Mouse (Mus musculus): Measurements from ENCODE around the gene Guca1b. TPM values are rescaled to one million over a fixed set of nuclear protein-coding genes. Genes with fewer than 3 reads are reported as not detected.

Gene Guca1b
- total and polyA plus RNA-seq, 3 experiments: 1.3 to 3.1 TPM; not detected in 1

- Histone ChIP-seq H3K9me3 (replicated peaks; ENCODE audit: insufficient read depth, low read length) (no peaks in the 10 kb centered on the region), H3K27me3 (ENCODE audit: control insufficient read depth in 1 of 2, insufficient read depth in 2 of 2, low read length in 2 of 2) (no peaks in the 10 kb centered on the region), H3K4me3 (ENCODE audit: control insufficient read depth in 1 of 2, insufficient read depth in 1 of 2, low read depth in 2 of 2, low read length in 2 of 2) (no peak overlapping the region), H3K36me3 (ENCODE audit: control insufficient read depth in 1 of 2, insufficient read depth in 2 of 2, low read length in 2 of 2) (peaks cover 0 to 8% of the 10 kb centered on the region in 2 experiments; a peak in 1 of 4 replicates), H3K4me1 (ENCODE audit: control insufficient read depth in 1 of 2, insufficient read depth in 2 of 2, low read length in 2 of 2) (no peaks in the 10 kb centered on the region), H3K79me2 (ENCODE audit: control insufficient read depth, insufficient read depth, low read length, poor library complexity) (no peaks in the 10 kb centered on the region), H3K27ac (ENCODE audit: control insufficient read depth, low read depth, low read length) (no peak overlapping the region), H3K9ac (ENCODE audit: control insufficient read depth, low read depth, low read length, poor library complexity, severe bottlenecking) (no peak overlapping the region)
- TF ChIP-seq KAT2A (conservative IDR thresholded peaks at IDR 0.05; ENCODE audit: low read depth, low read length) (no peak), CTCF (IDR thresholded peaks at IDR 0.05 in 2 of 3, conservative IDR thresholded peaks at IDR 0.05 in 1 of 3; ENCODE audit: control insufficient read depth in 1 of 3, insufficient read depth in 1 of 3, low read depth in 2 of 3, low read length in 3 of 3, poor library complexity in 1 of 3, severe bottlenecking in 1 of 3) (peak; percentile 8 to 53 (median 34); a peak in 4 of 6 replicates), MAX (IDR thresholded peaks at IDR 0.05; ENCODE audit: low read length) (no peak)
- no peak for DNase-seq (ENCODE audit: low read depth, low spot score)
These were observed 7.1 kb upstream of the Guca1b start for GRCm38 (mm10) chr17:47378133-47378532.

GRCm38 (mm10) chr17:47381917-47382316 lies 3.3 kb upstream of the Guca1b start:
- H3K4me3 ChIP-seq (ENCODE audit: control insufficient read depth in 1 of 2, insufficient read depth in 1 of 2, low read depth in 2 of 2, low read length in 2 of 2): no peak overlapping the region
- no peaks in the 10 kb centered on the region for H3K4me1 ChIP-seq (ENCODE audit: control insufficient read depth in 1 of 2, insufficient read depth in 2 of 2, low read length in 2 of 2)
- no peaks in the 10 kb centered on the region for H3K36me3 ChIP-seq (ENCODE audit: control insufficient read depth in 1 of 2, insufficient read depth in 2 of 2, low read length in 2 of 2)
- no peaks in the 10 kb centered on the region for H3K79me2 ChIP-seq (ENCODE audit: control insufficient read depth, insufficient read depth, low read length, poor library complexity)
- H3K27me3 ChIP-seq (ENCODE audit: control insufficient read depth in 1 of 2, insufficient read depth in 2 of 2, low read length in 2 of 2): no peaks in the 10 kb centered on the region
- TF ChIP-seq USF2 (IDR thresholded peaks at IDR 0.05; ENCODE audit: borderline replicate concordance in 1 of 2, insufficient read depth in 1 of 2, low read depth in 1 of 2, low read length in 2 of 2) (no peak), CHD2 (IDR thresholded peaks at IDR 0.05; ENCODE audit: low read length) (no peak), JUND (IDR thresholded peaks at IDR 0.05; ENCODE audit: low read depth, low read length) (no peak), TCF12 (IDR thresholded peaks at IDR 0.05; ENCODE audit: low read depth, low read length) (no peak), POLR2AphosphoS2 (IDR thresholded peaks at IDR 0.05; ENCODE audit: low read length) (no peak), MYC (IDR thresholded peaks at IDR 0.05; ENCODE audit: low read depth, low read length) (no peak)
- no peak overlapping the region for H3K9ac ChIP-seq (ENCODE audit: control insufficient read depth, low read depth, low read length, poor library complexity, severe bottlenecking)
- H3K27ac ChIP-seq (ENCODE audit: control insufficient read depth, low read depth, low read length): no peak overlapping the region
- no peak for DNase-seq (ENCODE audit: low read depth, low spot score)
- H3K9me3 ChIP-seq (replicated peaks; ENCODE audit: insufficient read depth, low read length): no peaks in the 10 kb centered on the region

- Histone ChIP-seq H3K27me3 (ENCODE audit: control insufficient read depth in 1 of 2, insufficient read depth in 2 of 2, low read length in 2 of 2) (no peaks in the 10 kb centered on the region), H3K79me2 (ENCODE audit: control insufficient read depth, insufficient read depth, low read length, poor library complexity) (no peaks in the 10 kb centered on the region), H3K27ac (ENCODE audit: control insufficient read depth, low read depth, low read length) (no peak overlapping the region), H3K36me3 (ENCODE audit: control insufficient read depth in 1 of 2, insufficient read depth in 2 of 2, low read length in 2 of 2) (no peaks in the 10 kb centered on the region), H3K9me3 (replicated peaks; ENCODE audit: insufficient read depth, low read length) (no peaks in the 10 kb centered on the region), H3K4me3 (ENCODE audit: control insufficient read depth in 1 of 2, insufficient read depth in 1 of 2, low read depth in 2 of 2, low read length in 2 of 2) (no peak overlapping the region), H3K4me1 (ENCODE audit: control insufficient read depth in 1 of 2, insufficient read depth in 2 of 2, low read length in 2 of 2) (no peaks in the 10 kb centered on the region), H3K9ac (ENCODE audit: control insufficient read depth, low read depth, low read length, poor library complexity, severe bottlenecking) (no peak overlapping the region)
- no peak for DNase-seq (ENCODE audit: low read depth, low spot score)
- TF ChIP-seq ZMIZ1 (IDR thresholded peaks at IDR 0.05; ENCODE audit: low read depth, low read length) (no peak), E2F4 (IDR thresholded peaks at IDR 0.05; ENCODE audit: borderline replicate concordance, low read depth, low read length) (no peak), SIN3A (IDR thresholded peaks at IDR 0.05; ENCODE audit: low read length) (no peak), KAT2A (conservative IDR thresholded peaks at IDR 0.05; ENCODE audit: low read depth, low read length) (no peak), MAZ (IDR thresholded peaks at IDR 0.05; ENCODE audit: low read depth, low read length) (no peak), ZC3H11A (IDR thresholded peaks at IDR 0.05; ENCODE audit: low read depth, low read length) (no peak), MAX (IDR thresholded peaks at IDR 0.05; ENCODE audit: low read length) (no peak)
These were observed 1.9 kb upstream of the Guca1b start for GRCm38 (mm10) chr17:47383266-47383665.

All from MEL (cell line).